Mouse (Mus musculus): Measurements from ENCODE around the gene Miga1. TPM values are rescaled to one million over a fixed set of nuclear protein-coding genes. Genes with fewer than 3 reads are reported as not detected.

Miga1 gene
- total and polyA plus RNA-seq, 3 experiments: 25.3 to 44.7 (median 32.5) TPM

DNA sequence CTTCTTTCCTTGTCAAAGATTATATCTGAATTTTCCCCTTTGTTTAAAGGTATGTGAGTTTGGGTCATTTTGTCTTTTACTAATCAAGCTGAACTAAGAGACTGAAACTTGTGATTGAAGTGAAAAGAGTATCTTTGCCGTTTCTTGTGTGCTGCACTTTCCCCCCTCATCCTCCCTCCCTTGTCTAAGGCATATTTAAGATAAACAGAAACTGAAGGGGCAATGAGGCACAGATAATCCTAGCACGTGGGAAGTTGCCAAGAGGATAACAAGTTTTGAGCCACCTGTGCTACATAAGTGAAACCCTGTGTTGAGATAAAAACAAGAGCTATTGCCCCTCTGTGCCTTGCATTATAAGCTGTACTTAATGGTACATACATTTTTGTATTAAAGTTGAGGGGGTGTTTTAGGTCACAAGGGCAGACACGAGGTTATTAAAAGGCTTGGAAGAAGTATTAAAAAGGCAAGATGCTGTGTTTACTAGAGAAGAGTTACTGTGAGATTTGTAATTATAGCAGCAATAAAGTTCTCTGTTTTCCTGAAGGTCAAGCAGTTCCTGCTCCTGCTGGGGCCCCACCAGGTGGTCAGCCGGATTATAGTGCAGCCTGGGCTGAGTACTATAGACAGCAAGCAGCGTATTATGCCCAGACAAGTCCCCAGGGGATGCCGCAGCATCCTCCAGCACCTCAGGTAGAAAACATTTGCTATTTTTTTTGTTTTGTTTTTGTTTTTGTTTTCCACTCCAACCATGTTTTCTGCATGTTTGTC, 108.7 kb downstream of the Miga1 start:
- H3K4me2 ChIP-seq (ENCODE audit: insufficient read depth, low read depth, poor library complexity, severe bottlenecking): no peak overlapping the region
- DNase-seq (ENCODE audit: extremely low read depth): no peak
- H3K9ac ChIP-seq (ENCODE audit: insufficient read depth, low read depth): no peak overlapping the region
- peaks cover 53 to 93% of the 10 kb centered on the region in 2 experiments for H3K36me3 ChIP-seq (replicated peaks in 1 of 2; ENCODE audit: control insufficient read depth in 1 of 2, insufficient read depth in 1 of 2, low read length in 1 of 2)
- H3K27ac ChIP-seq (ENCODE audit: insufficient read depth, low read depth): no peak overlapping the region
- no peak overlapping the region for H3K4me3 ChIP-seq (replicated peaks in 1 of 3; ENCODE audit: low read depth in 2 of 3, low read length in 2 of 3, poor library complexity in 1 of 3)
- H3K4me1 ChIP-seq (ENCODE audit: control insufficient read depth in 1 of 2, insufficient read depth in 2 of 2): peaks cover 0 to 18% of the 10 kb centered on the region in 2 experiments; a peak in 2 of 4 replicates
- dilution Hi-C loops (cut with MboI; ENCODE audit: extremely low pct_ligation_motif_present, extremely low pct_unique_long_range_greater_than_20kb, low sequenced_read_pairs): no loop called here
- H3K27me3 ChIP-seq (replicated peaks): no peaks in the 10 kb centered on the region
- peaks cover 25% of the 10 kb centered on the region for H3K79me2 ChIP-seq (replicated peaks; ENCODE audit: control insufficient read depth, extremely low read depth, insufficient read depth, poor library complexity, severe bottlenecking)
- H3K9me3 ChIP-seq (replicated peaks; ENCODE audit: low read length): no peaks in the 10 kb centered on the region
- in situ Hi-C loops (cut with MboI; ENCODE audit: low pct_ligation_motif_present, low pct_unique_long_range_greater_than_20kb, low sequenced_read_pairs): no loop called here
- 0 out of 2 replicates have a peak, but pooled peaks have one; percentile 32 for TF ChIP-seq POLR2A (IDR thresholded peaks at IDR 0.05; ENCODE audit: low read depth, low read length)
- no peak for TF ChIP-seq UBTF (IDR thresholded peaks at IDR 0.05; ENCODE audit: low read depth, low read length)
- peak; percentile 63; the same call in 1 of the 2 replicates for TF ChIP-seq POLR2AphosphoS2 (IDR thresholded peaks at IDR 0.05; ENCODE audit: low read depth, low read length)
- no peak for TF ChIP-seq NELFE (IDR thresholded peaks at IDR 0.05; ENCODE audit: low read depth, low read length)
- TF ChIP-seq ZMIZ1 (IDR thresholded peaks at IDR 0.05; ENCODE audit: low read depth, low read length): peak; percentile 49; the same call in 1 of the 2 replicates

GRCm38 (mm10) chr3:152229271-152229670, 110.9 kb downstream of the Miga1 start:
- Histone ChIP-seq H3K9me3 (replicated peaks; ENCODE audit: low read length) (no peaks in the 10 kb centered on the region), H3K4me1 (ENCODE audit: control insufficient read depth in 1 of 2, insufficient read depth in 2 of 2) (peaks cover 0 to 18% of the 10 kb centered on the region in 2 experiments; a peak in 2 of 4 replicates), H3K4me2 (ENCODE audit: insufficient read depth, low read depth, poor library complexity, severe bottlenecking) (no peak overlapping the region), H3K27ac (ENCODE audit: insufficient read depth, low read depth) (no peak overlapping the region), H3K36me3 (replicated peaks in 1 of 2; ENCODE audit: control insufficient read depth in 1 of 2, insufficient read depth in 1 of 2, low read length in 1 of 2) (peaks cover 64 to 94% of the 10 kb centered on the region in 2 experiments), H3K4me3 (replicated peaks in 1 of 3; ENCODE audit: low read depth in 2 of 3, low read length in 2 of 3, poor library complexity in 1 of 3) (no peak overlapping the region), H3K9ac (ENCODE audit: insufficient read depth, low read depth) (no peak overlapping the region), H3K27me3 (replicated peaks) (no peaks in the 10 kb centered on the region), H3K79me2 (replicated peaks; ENCODE audit: control insufficient read depth, extremely low read depth, insufficient read depth, poor library complexity, severe bottlenecking) (peaks cover 37% of the 10 kb centered on the region)
- TF ChIP-seq POLR2AphosphoS2 (IDR thresholded peaks at IDR 0.05; ENCODE audit: low read depth, low read length): no peak
- TF ChIP-seq POLR2A (IDR thresholded peaks at IDR 0.05; ENCODE audit: low read depth, low read length): 0 out of 2 replicates have a peak, but pooled peaks have one; percentile 11
- dilution Hi-C loops (cut with MboI; ENCODE audit: extremely low pct_ligation_motif_present, extremely low pct_unique_long_range_greater_than_20kb, low sequenced_read_pairs) (no loop called here), in situ Hi-C loops (cut with MboI; ENCODE audit: low pct_ligation_motif_present, low pct_unique_long_range_greater_than_20kb, low sequenced_read_pairs) (no loop called here)
- DNase-seq (ENCODE audit: extremely low read depth): no peak

GRCm38 (mm10) chr3:152228843-152229242, 111.4 kb downstream of the Miga1 start:
- Histone ChIP-seq H3K36me3 (replicated peaks in 1 of 2; ENCODE audit: control insufficient read depth in 1 of 2, insufficient read depth in 1 of 2, low read length in 1 of 2) (peaks cover 68 to 94% of the 10 kb centered on the region in 2 experiments), H3K9ac (ENCODE audit: insufficient read depth, low read depth) (no peak overlapping the region), H3K4me3 (replicated peaks in 1 of 3; ENCODE audit: low read depth in 2 of 3, low read length in 2 of 3, poor library complexity in 1 of 3) (no peak overlapping the region), H3K27me3 (replicated peaks) (no peaks in the 10 kb centered on the region), H3K4me2 (ENCODE audit: insufficient read depth, low read depth, poor library complexity, severe bottlenecking) (no peak overlapping the region), H3K4me1 (ENCODE audit: control insufficient read depth in 1 of 2, insufficient read depth in 2 of 2) (peaks cover 0 to 15% of the 10 kb centered on the region in 2 experiments; a peak in 2 of 4 replicates), H3K27ac (ENCODE audit: insufficient read depth, low read depth) (no peak overlapping the region), H3K9me3 (replicated peaks; ENCODE audit: low read length) (no peaks in the 10 kb centered on the region), H3K79me2 (replicated peaks; ENCODE audit: control insufficient read depth, extremely low read depth, insufficient read depth, poor library complexity, severe bottlenecking) (peaks cover 37% of the 10 kb centered on the region)
- TF ChIP-seq CTCF (conservative IDR thresholded peaks at IDR 0.05 in 1 of 2, IDR thresholded peaks at IDR 0.05 in 1 of 2; ENCODE audit: low read depth in 2 of 2, low read length in 2 of 2): no peak
- no peak for TF ChIP-seq ZMIZ1 (IDR thresholded peaks at IDR 0.05; ENCODE audit: low read depth, low read length)
- no peak for TF ChIP-seq JUN (IDR thresholded peaks at IDR 0.05; ENCODE audit: insufficient read depth, low read depth, low read length)
- no peak for TF ChIP-seq USF2 (conservative IDR thresholded peaks at IDR 0.05; ENCODE audit: low read depth, low read length)
- no peak for TF ChIP-seq SIN3A (IDR thresholded peaks at IDR 0.05; ENCODE audit: low read length)
- TF ChIP-seq HCFC1 (IDR thresholded peaks at IDR 0.05; ENCODE audit: low read depth, low read length): no peak
- no peak for TF ChIP-seq E2F4 (IDR thresholded peaks at IDR 0.05; ENCODE audit: insufficient replicate concordance, low read depth, low read length)
- no peak for TF ChIP-seq TBP (conservative IDR thresholded peaks at IDR 0.05; ENCODE audit: low read depth, low read length)
- no peak for TF ChIP-seq SMC3 (IDR thresholded peaks at IDR 0.05; ENCODE audit: low read depth, low read length)
- TF ChIP-seq CHD2 (IDR thresholded peaks at IDR 0.05; ENCODE audit: low read length): no peak
- TF ChIP-seq POLR2A (IDR thresholded peaks at IDR 0.05; ENCODE audit: low read depth, low read length): no peak
- no peak for TF ChIP-seq ZNF384 (IDR thresholded peaks at IDR 0.05; ENCODE audit: low read depth, low read length)
- dilution Hi-C loops (cut with MboI; ENCODE audit: extremely low pct_ligation_motif_present, extremely low pct_unique_long_range_greater_than_20kb, low sequenced_read_pairs) (no loop called here), in situ Hi-C loops (cut with MboI; ENCODE audit: low pct_ligation_motif_present, low pct_unique_long_range_greater_than_20kb, low sequenced_read_pairs) (no loop called here)
- no peak for DNase-seq (ENCODE audit: extremely low read depth)
